Mouse (Mus musculus) lung, embryonic 16.5 days (tissue): Measurements from ENCODE around the gene Sned1. TPM values are rescaled to one million over a fixed set of nuclear protein-coding genes. Genes with fewer than 3 reads are reported as not detected.

Source experiments
- ATAC-seq: fragments of 200-750 bp; cut with Nextera tagmentation; 2 replicates; pipeline ENCODE4 v1.8.0; 2017; ENCODE audit warnings: low read depth, mild to moderate bottlenecking, moderate library complexity
- H3K27ac ChIP-seq: fragments of 300-500 bp; sonication (generic); 2 replicates; pipeline ENCODE4 v1.5.1; 2014; ENCODE audit warnings: mild to moderate bottlenecking, control low read depth, low read length
- H3K27me3 ChIP-seq: fragments of 300-500 bp; sonication (generic); 2 replicates; pipeline ENCODE4 v1.6.1; 2014; ENCODE audit warnings: low read depth, low read length, mixed read lengths; ENCODE audit not compliant: control insufficient read depth, insufficient read depth
- H3K36me3 ChIP-seq: fragments of 300-500 bp; sonication (generic); 2 replicates; pipeline ENCODE4 v1.6.1; 2014; ENCODE audit warnings: low read length; ENCODE audit not compliant: control insufficient read depth, insufficient read depth
- H3K4me1 ChIP-seq: fragments of 300-500 bp; sonication (generic); replicated peaks from 2 replicates; pipeline ENCODE4 v1.6.1; 2014; ENCODE audit warnings: low read length, mixed read lengths; ENCODE audit not compliant: control insufficient read depth, insufficient read depth
- H3K4me2 ChIP-seq: fragments of 300-500 bp; sonication (generic); 2 replicates; pipeline ENCODE4 v1.6.1; 2014; ENCODE audit warnings: low read depth, low read length, control low read depth
- H3K4me3 ChIP-seq: fragments of 300-500 bp; sonication (generic); 2 replicates; pipeline ENCODE4 v1.5.1; 2014; ENCODE audit warnings: mild to moderate bottlenecking, low read length, control low read depth
- H3K9ac ChIP-seq: fragments of 300-500 bp; sonication (generic); 2 replicates; pipeline ENCODE4 v1.6.1; 2014; ENCODE audit warnings: low read length, control low read depth
- H3K9me3 ChIP-seq: fragments of 300-500 bp; sonication (generic); 2 replicates; pipeline ENCODE4 v1.6.1; 2016; ENCODE audit warnings: low read length; ENCODE audit not compliant: control insufficient read depth
- WGBS: fragments of 180-500 bp; shearing (Covaris S2); extraction: QIAGEN DNeasy Blood & Tissue Kit; methylation state at CpG from one replicate; pipeline ENCODE4 v1.1.7; 2014; 5-methylcytosine and 5-hydroxymethylcytosine counted together
- polyA plus RNA-seq: library from polyadenylated mRNA; unstranded; fragments of >200 nt; fragmentation: Nextera tagmentation; extraction: Ambion mirVana; gene quantifications from 2 replicates; pipeline ENCODE4 v1.2.1, GENCODE M21; 2015

The Sned1 gene
- polyA plus RNA-seq, 1 experiment from 2014 or later = 20.2 TPM

GRCm38 (mm10) chr1:93252586-93252985 is 16.9 kb downstream of the Sned1 start:
- WGBS = 23% methylated on average over 2 of the region's 2 CpGs
- no peak overlapping the region for H3K4me3 ChIP-seq

GRCm38 (mm10) chr1:93255761-93256160 is 20.1 kb downstream of the Sned1 start:
- Histone ChIP-seq H3K36me3 (no peaks in the 10 kb centered on the region; the same call in 1 of the 2 replicates), H3K27ac (no peak overlapping the region), H3K4me2 (no peak overlapping the region), H3K9ac (no peak overlapping the region), H3K4me3 (no peak overlapping the region), H3K9me3 (no peaks in the 10 kb centered on the region), H3K4me1 (peaks cover 7% of the 10 kb centered on the region), H3K27me3 (no peaks in the 10 kb centered on the region)
- 87% methylated on average over 7 of the region's 7 CpGs for WGBS
- ATAC-seq = no peak

More at GRCm38 (mm10) chr1:93252586-93252985, 16.9 kb downstream of the Sned1 start:
- H3K27ac ChIP-seq = no peak overlapping the region
- peaks cover 7% of the 10 kb centered on the region for H3K4me1 ChIP-seq
- H3K36me3 ChIP-seq = no peaks in the 10 kb centered on the region
- H3K4me2 ChIP-seq = no peak overlapping the region
- ATAC-seq = peak; percentile 73
- H3K9me3 ChIP-seq = no peaks in the 10 kb centered on the region
- no peaks in the 10 kb centered on the region for H3K27me3 ChIP-seq
- H3K9ac ChIP-seq = no peak overlapping the region

GRCm38 (mm10) chr1:93257560-93257959 is 21.9 kb downstream of the Sned1 start:
- H3K9me3 ChIP-seq = no peaks in the 10 kb centered on the region
- H3K27me3 ChIP-seq = no peaks in the 10 kb centered on the region
- H3K4me3 ChIP-seq = no peak overlapping the region
- H3K27ac ChIP-seq = no peak overlapping the region
- 100% methylated on average over 1 of the region's 1 CpGs for WGBS
- peaks cover 7% of the 10 kb centered on the region for H3K4me1 ChIP-seq
- H3K36me3 ChIP-seq = no peaks in the 10 kb centered on the region; the same call in 1 of the 2 replicates
- H3K9ac ChIP-seq = no peak overlapping the region
- no peak overlapping the region for H3K4me2 ChIP-seq
- ATAC-seq = no peak

GRCm38 (mm10) chr1:93267207-93267606 is 31.6 kb downstream of the Sned1 start:
- no peak overlapping the region for H3K4me3 ChIP-seq
- ATAC-seq = no peak
- WGBS = 42% methylated on average over 3 of the region's 3 CpGs

GRCm38 (mm10) chr1:93268246-93268645 is 32.6 kb downstream of the Sned1 start:
- Histone ChIP-seq H3K4me3 (no peak overlapping the region), H3K27me3 (no peaks in the 10 kb centered on the region), H3K9ac (no peak overlapping the region), H3K36me3 (no peaks in the 10 kb centered on the region), H3K27ac (no peak overlapping the region), H3K4me2 (no peak overlapping the region), H3K4me1 (no peaks in the 10 kb centered on the region), H3K9me3 (no peaks in the 10 kb centered on the region)
- ATAC-seq = no peak
- WGBS = 83% methylated on average over 2 of the region's 2 CpGs

More at GRCm38 (mm10) chr1:93267207-93267606, 31.6 kb downstream of the Sned1 start:
- H3K27ac ChIP-seq = no peak overlapping the region
- no peak overlapping the region for H3K9ac ChIP-seq
- no peak overlapping the region for H3K4me2 ChIP-seq
- H3K36me3 ChIP-seq = no peaks in the 10 kb centered on the region
- no peaks in the 10 kb centered on the region for H3K27me3 ChIP-seq
- H3K4me1 ChIP-seq = no peaks in the 10 kb centered on the region
- H3K9me3 ChIP-seq = no peaks in the 10 kb centered on the region

GRCm38 (mm10) chr1:93270516-93271240 is 35.0 kb downstream of the Sned1 start:
- Histone ChIP-seq H3K36me3 (peaks cover 4% of the 10 kb centered on the region; the same call in 1 of the 2 replicates), H3K4me1 (no peaks in the 10 kb centered on the region), H3K27ac (no peak overlapping the region), H3K9ac (no peak overlapping the region), H3K27me3 (no peaks in the 10 kb centered on the region), H3K4me3 (no peak overlapping the region), H3K4me2 (no peak overlapping the region), H3K9me3 (no peaks in the 10 kb centered on the region)
- 66% methylated on average over 3 of the region's 3 CpGs for WGBS
- ATAC-seq = no peak

GRCm38 (mm10) chr1:93271751-93272150 is 36.1 kb downstream of the Sned1 start:
- H3K27me3 ChIP-seq = no peaks in the 10 kb centered on the region
- no peak overlapping the region for H3K4me3 ChIP-seq
- H3K27ac ChIP-seq = no peak overlapping the region
- 63% methylated on average over 5 of the region's 6 CpGs for WGBS
- H3K36me3 ChIP-seq = peaks cover 4% of the 10 kb centered on the region; the same call in 1 of the 2 replicates
- H3K9ac ChIP-seq = no peak overlapping the region
- H3K9me3 ChIP-seq = no peaks in the 10 kb centered on the region
- no peak overlapping the region for H3K4me2 ChIP-seq
- no peaks in the 10 kb centered on the region for H3K4me1 ChIP-seq
- ATAC-seq = no peak

GRCm38 (mm10) chr1:93272409-93272821 is 36.8 kb downstream of the Sned1 start:
- no peaks in the 10 kb centered on the region for H3K4me1 ChIP-seq
- H3K36me3 ChIP-seq = peaks cover 4% of the 10 kb centered on the region; the same call in 1 of the 2 replicates
- no peak overlapping the region for H3K27ac ChIP-seq
- H3K9me3 ChIP-seq = no peaks in the 10 kb centered on the region
- no peak overlapping the region for H3K4me3 ChIP-seq
- WGBS = 2% methylated on average over 16 of the region's 16 CpGs
- H3K9ac ChIP-seq = no peak overlapping the region
- no peak overlapping the region for H3K4me2 ChIP-seq
- H3K27me3 ChIP-seq = no peaks in the 10 kb centered on the region
- ATAC-seq = peak; percentile 65

GRCm38 (mm10) chr1:93275561-93275960 is 39.9 kb downstream of the Sned1 start:
- H3K9ac ChIP-seq = no peak overlapping the region
- no peaks in the 10 kb centered on the region for H3K9me3 ChIP-seq
- H3K27me3 ChIP-seq = no peaks in the 10 kb centered on the region
- no peak overlapping the region for H3K4me2 ChIP-seq
- H3K27ac ChIP-seq = no peak overlapping the region
- 72% methylated on average over 6 of the region's 6 CpGs for WGBS
- ATAC-seq = no peak
- peaks cover 4% of the 10 kb centered on the region; the same call in 1 of the 2 replicates for H3K36me3 ChIP-seq
- no peaks in the 10 kb centered on the region for H3K4me1 ChIP-seq
- H3K4me3 ChIP-seq = no peak overlapping the region
